9 mouse cellular contexts compared by ENCODE assay signal in genomic region chr3:88719098-88719497, GRCm38 (mm10). TPM values are rescaled to one million over a fixed set of nuclear protein-coding genes. Genes with fewer than 3 reads are reported as not detected.
DNase-seq lines count a peak whose midpoint lies in the region; ATAC-seq and TF ChIP-seq lines count a peak whose summit lies in the region.
"Had no signal": no experiment of that assay in that cellular context is flagged by ENCODE, and none has a peak within 500 bp of the region (broad histone marks: within the 10 kb centered on the region; RNA-seq: fewer than 3 reads in every experiment).

No protein-coding gene starts in this region.

- no peak overlapping the region; the same call in 1 of the 2 replicates for H3K4me2 ChIP-seq in CH12.LX (ENCODE audit: insufficient read depth, low read depth, poor library complexity, severe bottlenecking)
- H3K4me2 ChIP-seq in forebrain, postnatal 0 days (ENCODE audit: low read depth), result no peak overlapping the region

- no peaks in the 10 kb centered on the region for H3K79me2 ChIP-seq in CH12.LX (replicated peaks; ENCODE audit: control insufficient read depth, extremely low read depth, insufficient read depth, poor library complexity, severe bottlenecking)

- H3K36me3 ChIP-seq in CH12.LX (replicated peaks in 1 of 2; ENCODE audit: control insufficient read depth in 1 of 2, insufficient read depth in 1 of 2, low read length in 1 of 2), result peaks cover 10 to 45% of the 10 kb centered on the region in 2 experiments
- H3K36me3 ChIP-seq in forebrain, postnatal 0 days (ENCODE audit: insufficient read depth), result peaks cover 18% of the 10 kb centered on the region

- H3K27ac ChIP-seq in CH12.LX (ENCODE audit: insufficient read depth, low read depth), result peak overlapping the region; percentile 11; the same call in 1 of the 2 replicates
- no peak overlapping the region for H3K27ac ChIP-seq in forebrain, postnatal 0 days (ENCODE audit: low read depth, low read length)
- H3K27ac ChIP-seq: embryonic facial prominence, embryonic 12.5 days had no signal

- 65% methylated on average over 2 of the region's 2 CpGs for WGBS in forebrain, postnatal 0 days

- H3K9ac ChIP-seq in CH12.LX (ENCODE audit: insufficient read depth, low read depth), result no peak overlapping the region
- no peak overlapping the region for H3K9ac ChIP-seq in forebrain, postnatal 0 days
- H3K9ac ChIP-seq: embryonic facial prominence, embryonic 12.5 days had no signal

- peaks cover 6 to 43% of the 10 kb centered on the region in 2 experiments for H3K4me1 ChIP-seq in CH12.LX (ENCODE audit: control insufficient read depth in 1 of 2, insufficient read depth in 2 of 2)
- peaks cover 10% of the 10 kb centered on the region; the same call in 1 of the 2 replicates for H3K4me1 ChIP-seq in forebrain, postnatal 0 days (ENCODE audit: insufficient read depth)

- no peak for TF ChIP-seq POLR2A in CH12.LX (IDR thresholded peaks at IDR 0.05; ENCODE audit: low read depth, low read length)

- no peak for ATAC-seq in forebrain, postnatal 0 days

- TF ChIP-seq CTCF in CH12.LX (conservative IDR thresholded peaks at IDR 0.05 in 1 of 2, IDR thresholded peaks at IDR 0.05 in 1 of 2; ENCODE audit: low read depth in 2 of 2, low read length in 2 of 2), result no peak
- no peak for TF ChIP-seq CTCF in forebrain, postnatal 0 days (IDR thresholded peaks at IDR 0.05; ENCODE audit: low read depth)

- peak; percentile 43 to 50 for DNase-seq in cerebellum, adult 18-20 months
- DNase-seq in cerebellum, postnatal 4 days (ENCODE audit: low spot score in 2 of 2), result no peak
- DNase-seq in CH12.LX (ENCODE audit: extremely low read depth), result no peak
- DNase-seq in heart, adult 18-20 months, result peak; percentile 82 to 89
- peak; percentile 78 to 82 for DNase-seq in kidney, postnatal 36 days
- DNase-seq in retina, postnatal 7 days (ENCODE audit: low read depth, low spot score), result peak; percentile 8
- DNase-seq in thymus, adult 18-20 months, result no peak
- no peak for DNase-seq in forebrain, postnatal 0 days

- TF ChIP-seq RAD21 in CH12.LX (IDR thresholded peaks at IDR 0.05; ENCODE audit: low read depth, low read length), result no peak

- no peaks in the 10 kb centered on the region for H3K27me3 ChIP-seq in CH12.LX (replicated peaks)
- H3K27me3 ChIP-seq in forebrain, postnatal 0 days (ENCODE audit: insufficient read depth, low read length), result no peaks in the 10 kb centered on the region
- H3K27me3 ChIP-seq: embryonic facial prominence, embryonic 12.5 days had no signal

- H3K4me3 ChIP-seq in CH12.LX (replicated peaks in 1 of 3; ENCODE audit: low read depth in 2 of 3, low read length in 2 of 3, poor library complexity in 1 of 3), result no peak overlapping the region
- no peak overlapping the region for H3K4me3 ChIP-seq in forebrain, postnatal 0 days (ENCODE audit: low read depth, low read length)
- H3K4me3 ChIP-seq: embryonic facial prominence, embryonic 12.5 days had no signal

- dilution Hi-C loops in CH12.LX (cut with MboI; ENCODE audit: extremely low pct_ligation_motif_present, extremely low pct_unique_long_range_greater_than_20kb, low sequenced_read_pairs), result no loop called here

- no peaks in the 10 kb centered on the region for H3K9me3 ChIP-seq in CH12.LX (replicated peaks; ENCODE audit: low read length)
- H3K9me3 ChIP-seq in forebrain, postnatal 0 days (ENCODE audit: low read length), result no peaks in the 10 kb centered on the region
- H3K9me3 ChIP-seq: embryonic facial prominence, embryonic 12.5 days had no signal

- no peak for TF ChIP-seq EP300 in CH12.LX (IDR thresholded peaks at IDR 0.05; ENCODE audit: low read length)

- in situ Hi-C loops in CH12.LX (cut with MboI; ENCODE audit: low pct_ligation_motif_present, low pct_unique_long_range_greater_than_20kb, low sequenced_read_pairs), result loop anchor here (5.0 kb wide), 1 partner anchor 33 kb away; no protein-coding TSS in a partner anchor

TF ChIP-seq in CH12.LX, 34 proteins besides CTCF, POLR2A, EP300 and RAD21:
- TF ChIP-seq USF1 (IDR thresholded peaks at IDR 0.05; ENCODE audit: low read depth, low read length) (peak; percentile 53), CHD2 (IDR thresholded peaks at IDR 0.05; ENCODE audit: low read length) (no peak), RCOR1 (conservative IDR thresholded peaks at IDR 0.05; ENCODE audit: low read depth, low read length) (no peak), JUND (conservative IDR thresholded peaks at IDR 0.05; ENCODE audit: low read depth, low read length) (no peak), POLR2AphosphoS2 (IDR thresholded peaks at IDR 0.05; ENCODE audit: low read depth, low read length) (no peak)

RNA-seq across cellular contexts. Expression of gene Rit1, which starts 2.5 kb away (rescaled TPM):
- total RNA-seq in CH12.LX (2012; rRNA removed) (21.4 and 23.7 TPM in 2 replicates), CH12.LX (2014; rRNA removed) (28.7 and 29.1 TPM in 2 replicates)
- polyA plus RNA-seq in CH12.LX (2012; ENCODE audit: insufficient read length, low read depth), result 18.4 and 20.6 TPM in 2 replicates
- total RNA-seq in heart, adult 18-20 months (2021), result 10 to 100 TPM; 70.5 to 95.6 TPM
- 58.2 and 61.2 TPM in 2 replicates for total RNA-seq in forebrain, postnatal 0 days (2014; rRNA removed)
- 54.9 and 62.3 TPM in 2 replicates for polyA plus RNA-seq in forebrain, postnatal 0 days (2015; fragmentation: Nextera tagmentation; extraction: Ambion mirVana)

RNA-seq across cellular contexts. Expression of gene Khdc4, which starts 33.5 kb away (rescaled TPM):
- 35.2 and 40.2 TPM in 2 replicates for total RNA-seq in CH12.LX (2012; rRNA removed)
- total RNA-seq in CH12.LX (2014; rRNA removed), result 56.6 and 58.6 TPM in 2 replicates
- 53.6 TPM in 2 replicates for polyA plus RNA-seq in CH12.LX (2012; ENCODE audit: insufficient read length, low read depth)
- 10 to 100 TPM; 25.7 to 26.3 TPM for total RNA-seq in heart, adult 18-20 months (2021)
- 80.4 and 93.3 TPM in 2 replicates for total RNA-seq in forebrain, postnatal 0 days (2014; rRNA removed)
- 45.9 and 55.1 TPM in 2 replicates for polyA plus RNA-seq in forebrain, postnatal 0 days (2015; fragmentation: Nextera tagmentation; extraction: Ambion mirVana)

RNA-seq across cellular contexts. Expression of gene Syt11, which starts 55.9 kb away (rescaled TPM):
- 3.8 and 4.5 TPM in 2 replicates for total RNA-seq in CH12.LX (2012; rRNA removed)
- 5.4 and 5.7 TPM in 2 replicates for total RNA-seq in CH12.LX (2014; rRNA removed)
- 8.2 and 8.8 TPM in 2 replicates for polyA plus RNA-seq in CH12.LX (2012; ENCODE audit: insufficient read length, low read depth)
- 1 to 10 TPM; 5.4 to 8.0 TPM for total RNA-seq in heart, adult 18-20 months (2021)
- total RNA-seq in forebrain, postnatal 0 days (2014; rRNA removed), result 147 and 164 TPM in 2 replicates
- polyA plus RNA-seq in forebrain, postnatal 0 days (2015; fragmentation: Nextera tagmentation; extraction: Ambion mirVana), result 197 and 240 TPM in 2 replicates

Comparison
In these comparisons a context has a peak if more than half of its experiments do, and no peak if none do; other contexts are left out.
1. DNase-seq: peak in cerebellum, adult 18-20 months (2 of 2), heart, adult 18-20 months (2 of 2), kidney, postnatal 36 days (2 of 2) and retina, postnatal 7 days (single experiment); none in cerebellum, postnatal 4 days (0 of 2), CH12.LX (single experiment), thymus, adult 18-20 months (0 of 2) and forebrain, postnatal 0 days (single experiment).
2. RNA of gene Syt11, which starts 55.9 kb away (total RNA-seq): 147 to 164 TPM in forebrain, postnatal 0 days; 5.4 to 8.0 TPM in heart, adult 18-20 months and 3.8 to 5.7 TPM in CH12.LX; every median in the first group is over 10 times any median in the second.